Mouse (Mus musculus) erythroblast, embryonic 14.5 days (primary cell): ENCODE data around the gene Elmsan1.

Source experiments
- GATA1 ChIP-seq: IDR thresholded peaks from 2 replicates; pipeline ENCODE4 v1.6.1; 2012; ENCODE audit warnings: low read length, inconsistent platforms, mixed read lengths
- TAL1 ChIP-seq: IDR thresholded peaks from 3 replicates; pipeline ENCODE4 v1.6.1; 2012; ENCODE audit warnings: low read length, inconsistent platforms, mixed read lengths

DNA sequence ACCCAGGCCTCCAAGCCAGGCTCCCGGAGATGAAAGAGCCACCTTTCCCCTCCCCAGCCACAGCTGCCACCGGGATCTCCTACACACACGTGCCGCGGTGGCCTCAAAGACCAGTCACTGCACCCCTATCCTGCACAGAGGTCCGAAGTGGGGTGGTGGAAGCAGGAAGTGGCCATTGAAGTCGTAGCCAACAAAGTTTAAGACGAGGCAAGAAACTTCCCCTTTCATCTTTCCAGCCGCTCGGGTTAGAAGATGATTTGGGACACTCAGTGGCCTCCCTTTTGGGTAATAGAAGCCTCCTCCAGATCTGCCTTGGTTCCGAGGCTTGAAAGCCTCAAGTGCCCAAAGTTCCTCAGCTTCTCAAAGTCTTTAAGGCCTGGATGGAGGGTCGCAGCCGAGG is 26.4 kb downstream of the Elmsan1 start:
- TF ChIP-seq TAL1 (no peak), GATA1 (no peak)
